Comparison of ENCODE assay signal across 9 mouse cellular contexts in genomic region chr3:41295150-41295549, GRCm38 (mm10).
DNase-seq lines count a peak whose midpoint lies in the region; ATAC-seq and TF ChIP-seq lines count a peak whose summit lies in the region.
"Had no signal": no experiment of that assay in that cellular context is flagged by ENCODE, and none has a peak within 500 bp of the region (broad histone marks: within the 10 kb centered on the region; RNA-seq: fewer than 3 reads in every experiment).

No protein-coding gene starts in this region.

- TF ChIP-seq POLR2A in thymus, adult 2 months (IDR thresholded peaks at IDR 0.05; ENCODE audit: control insufficient read depth, extremely low read depth, insufficient read depth, low read length, poor library complexity), result no peak

- 39% methylated on average over 8 of the region's 8 CpGs for WGBS in forebrain, postnatal 0 days
- WGBS in forebrain, embryonic 15.5 days, result 50% methylated on average over 8 of the region's 8 CpGs
- 79% methylated on average over 8 of the region's 8 CpGs for WGBS in thymus, adult 2 months

- peak; percentile 57; the same call in 1 of the 2 replicates for ATAC-seq in forebrain, postnatal 0 days
- ATAC-seq in forebrain, embryonic 15.5 days (replicated peaks), result no peak

- no peaks in the 10 kb centered on the region for H3K36me3 ChIP-seq in forebrain, postnatal 0 days (ENCODE audit: insufficient read depth)
- no peaks in the 10 kb centered on the region for H3K36me3 ChIP-seq in forebrain, embryonic 15.5 days
- H3K36me3 ChIP-seq in thymus, adult 2 months (ENCODE audit: control insufficient read depth, insufficient read depth, low read length), result no peaks in the 10 kb centered on the region

- H3K4me2 ChIP-seq in forebrain, postnatal 0 days (ENCODE audit: low read depth), result no peak overlapping the region
- H3K4me2 ChIP-seq in forebrain, embryonic 15.5 days (replicated peaks), result no peak overlapping the region

- no peaks in the 10 kb centered on the region; the same call in 1 of the 2 replicates for H3K4me1 ChIP-seq in forebrain, postnatal 0 days (ENCODE audit: insufficient read depth)
- no peaks in the 10 kb centered on the region for H3K4me1 ChIP-seq in forebrain, embryonic 15.5 days
- H3K4me1 ChIP-seq in thymus, adult 2 months (replicated peaks; ENCODE audit: control insufficient read depth, insufficient read depth, low read length), result no peaks in the 10 kb centered on the region

- no peak overlapping the region for H3K9ac ChIP-seq in forebrain, postnatal 0 days
- H3K9ac ChIP-seq in forebrain, embryonic 15.5 days (replicated peaks), result no peak overlapping the region

- H3K27ac ChIP-seq in forebrain, postnatal 0 days (ENCODE audit: low read depth, low read length), result no peak overlapping the region
- no peak overlapping the region for H3K27ac ChIP-seq in forebrain, embryonic 15.5 days (replicated peaks)
- no peak overlapping the region for H3K27ac ChIP-seq in thymus, adult 2 months (ENCODE audit: control insufficient read depth, insufficient read depth, low read length)
- H3K27ac ChIP-seq: macrophage had no signal

- no peaks in the 10 kb centered on the region for H3K9me3 ChIP-seq in forebrain, postnatal 0 days (ENCODE audit: low read length)
- no peaks in the 10 kb centered on the region for H3K9me3 ChIP-seq in forebrain, embryonic 15.5 days

- TF ChIP-seq CTCF in forebrain, postnatal 0 days (IDR thresholded peaks at IDR 0.05; ENCODE audit: low read depth), result no peak
- TF ChIP-seq CTCF in thymus, adult 2 months (IDR thresholded peaks at IDR 0.05; ENCODE audit: borderline replicate concordance, control insufficient read depth, extremely low read depth, insufficient read depth, low read length, poor library complexity), result no peak

- H3K27me3 ChIP-seq in forebrain, postnatal 0 days (ENCODE audit: insufficient read depth, low read length), result no peaks in the 10 kb centered on the region
- no peaks in the 10 kb centered on the region for H3K27me3 ChIP-seq in forebrain, embryonic 15.5 days
- H3K27me3 ChIP-seq in thymus, adult 2 months (ENCODE audit: control insufficient read depth, insufficient read depth, low read length), result no peaks in the 10 kb centered on the region

- no peak for DNase-seq in forebrain, postnatal 0 days
- DNase-seq in 3134 (ENCODE audit: extremely low read depth, insufficient read length, low spot score), result peak; percentile 64
- DNase-seq in cerebellum, adult 8-10 months, result peak; percentile 5
- DNase-seq in kidney, adult 9 months, result peak; percentile 27
- no peak for DNase-seq in layer of hippocampus, adult 9-11 months
- DNase-seq in thymus, adult 2 months, result no peak
- DNase-seq in thymus, postnatal 36 days, result no peak

- H3K4me3 ChIP-seq in forebrain, postnatal 0 days (ENCODE audit: low read depth, low read length), result no peak overlapping the region
- no peak overlapping the region for H3K4me3 ChIP-seq in forebrain, embryonic 15.5 days
- H3K4me3 ChIP-seq in thymus, adult 2 months (ENCODE audit: control insufficient read depth, insufficient read depth, low read length), result no peak overlapping the region

Comparison
In these comparisons a context has a peak if more than half of its experiments do, and no peak if none do; other contexts are left out.
1. DNase-seq: peak in 3134 (single experiment), cerebellum, adult 8-10 months (single experiment) and kidney, adult 9 months (single experiment); none in forebrain, postnatal 0 days (single experiment), layer of hippocampus, adult 9-11 months (single experiment), thymus, adult 2 months (single experiment) and thymus, postnatal 36 days (0 of 2).